Mouse (Mus musculus) MN1 (cell line): Measurements from ENCODE around the gene Ccdc113.

Experiments used
- DNase-seq: peaks from one replicate; pipeline ENCODE4 v3.0.0-alpha.2; 2016; ENCODE audit warnings: low spot score

Ccdc113 gene

GRCm38 (mm10) chr8:95533584-95534387 lies at the start of gene Ccdc113:
Gene Ccdc113, plus strand, starts transcription at chr8:95534085.
- peak; percentile 24 for DNase-seq

DNA sequence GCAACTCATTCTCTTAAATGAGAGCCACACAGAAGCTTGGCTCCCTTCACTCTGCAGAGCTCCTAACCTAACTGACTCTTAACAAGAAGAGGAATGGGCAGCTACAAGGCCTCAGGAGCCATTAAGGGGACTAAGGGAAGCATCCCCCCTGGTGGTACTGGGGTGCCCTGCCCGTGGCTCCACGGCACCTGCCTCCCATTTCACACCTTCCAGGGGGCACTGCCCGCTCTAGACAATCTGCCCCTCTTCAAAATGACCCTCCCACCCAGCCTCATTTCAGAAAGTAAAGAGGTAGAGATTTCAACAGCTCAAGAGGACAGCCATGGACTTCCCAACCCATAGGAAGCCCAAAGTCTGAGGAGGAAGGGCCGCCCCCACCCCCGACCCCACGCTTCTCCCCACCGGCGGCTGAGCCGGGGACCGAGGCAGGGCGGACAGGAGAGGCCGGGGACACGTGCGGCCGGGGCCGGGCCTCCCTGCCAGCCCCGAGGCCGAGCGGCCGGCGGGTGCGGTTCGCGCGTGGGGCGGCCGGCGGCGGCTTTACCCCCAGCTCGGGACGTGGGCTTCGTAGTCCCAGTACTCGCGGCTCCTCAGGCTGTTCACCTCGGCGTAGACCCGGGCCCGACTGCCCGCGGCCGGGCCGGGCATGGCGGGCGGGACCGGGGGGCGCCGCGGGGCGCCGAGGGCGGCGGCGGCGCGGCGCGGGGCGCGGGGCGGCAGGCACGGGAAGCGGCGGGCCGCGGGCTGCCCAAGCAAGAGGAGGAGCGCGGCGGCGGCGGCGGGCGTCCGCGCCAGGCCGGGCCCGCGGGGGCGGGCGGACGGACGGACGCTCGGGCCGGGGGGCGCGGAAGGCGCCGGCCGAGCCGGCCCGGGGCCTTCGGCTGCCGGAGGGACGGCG lies 45.8 kb upstream of the Ccdc113 start:
- DNase-seq: peak; percentile 44

- DNase-seq: peak; percentile 88
These were observed 45.1 kb upstream of the Ccdc113 start for GRCm38 (mm10) chr8:95488698-95489332.

DNA sequence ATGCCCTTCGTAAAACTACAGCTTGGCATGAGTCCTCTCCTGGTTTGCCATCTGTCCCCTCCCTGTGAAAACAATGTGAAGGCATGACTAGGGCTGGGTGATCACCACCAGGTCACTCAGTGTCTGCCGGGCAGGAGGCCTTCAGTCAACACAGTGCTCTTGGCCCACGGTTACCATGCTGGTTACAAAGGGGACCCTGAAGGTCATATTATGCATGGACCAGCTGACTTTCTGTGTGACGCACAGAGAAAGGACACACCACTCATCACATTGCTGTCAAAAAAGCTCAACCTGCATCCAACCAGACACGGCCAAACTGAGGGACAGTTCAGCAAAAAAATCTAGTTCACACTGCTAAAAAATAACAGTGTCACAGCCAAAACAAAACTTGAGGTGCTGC lies 43.9 kb upstream of the Ccdc113 start, which contains the start of gene Csnk2a2:
TSS of gene Csnk2a2 (minus strand) at position 34 of the 400 bp plus-strand sequence.
- DNase-seq: no peak

- no peak for DNase-seq
These were observed 41.8 kb upstream of the Ccdc113 start for GRCm38 (mm10) chr8:95492057-95492456.

- DNase-seq: no peak
These were observed 38.4 kb upstream of the Ccdc113 start for GRCm38 (mm10) chr8:95495444-95495843.

DNA sequence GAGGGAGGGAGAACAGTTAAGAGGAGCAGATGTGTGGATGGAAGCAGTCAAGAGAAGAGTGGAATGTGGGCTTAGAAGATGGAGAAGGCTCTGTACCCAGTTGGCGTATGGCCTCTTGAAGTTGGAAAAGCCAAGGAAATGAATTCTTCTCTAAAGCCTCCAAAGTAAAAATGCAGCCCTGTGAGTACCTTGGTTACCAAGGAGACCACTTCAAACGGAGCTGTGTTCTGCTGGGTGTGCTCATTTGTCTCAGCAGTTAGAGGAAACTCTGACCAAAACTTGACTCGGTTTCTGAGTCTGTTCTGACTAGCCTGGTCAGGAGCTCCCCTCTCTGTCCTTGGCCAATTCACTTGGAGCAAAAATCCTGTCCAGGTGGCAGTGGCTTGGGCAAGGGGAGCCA lies 37.5 kb upstream of the Ccdc113 start:
- no peak for DNase-seq

GRCm38 (mm10) chr8:95497821-95498220 lies 36.1 kb upstream of the Ccdc113 start:
- DNase-seq: no peak

DNA sequence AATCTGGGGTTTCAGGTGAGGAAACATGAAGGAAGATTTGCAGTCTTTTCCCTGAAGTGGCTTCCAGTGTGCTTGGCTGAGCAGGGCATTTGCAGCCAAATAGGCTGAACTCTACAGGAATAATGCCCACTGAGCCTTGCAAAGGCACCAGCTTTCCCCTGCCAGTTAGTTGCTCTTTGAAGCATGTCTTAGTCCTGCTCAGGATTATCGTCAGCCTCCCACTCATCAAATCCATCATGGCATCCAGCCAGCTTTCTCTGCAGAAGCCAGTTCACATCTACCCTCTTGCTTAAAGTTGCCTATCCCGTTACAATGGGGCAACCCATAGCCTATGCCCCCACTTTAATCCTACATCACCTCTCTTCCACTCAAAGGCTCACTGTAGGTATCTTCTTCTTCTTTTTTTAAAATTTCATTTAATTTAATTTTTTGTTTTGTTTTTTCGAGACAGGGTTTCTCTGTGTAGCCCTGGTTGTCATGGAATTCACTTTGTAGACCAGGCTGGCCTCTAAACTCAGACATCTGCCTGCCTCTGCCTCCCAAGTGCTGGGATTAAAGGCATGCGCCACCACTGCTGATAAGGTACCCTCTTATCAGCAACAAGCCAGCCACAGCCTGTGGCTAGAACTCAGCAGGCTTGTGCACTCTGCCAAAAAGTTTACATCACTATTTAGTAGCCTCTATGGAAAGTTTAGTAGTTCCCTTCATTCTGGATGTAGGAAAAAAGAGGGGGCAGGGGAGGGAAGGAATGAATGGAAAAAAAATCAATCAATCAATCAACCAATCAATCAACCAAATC lies 34.4 kb upstream of the Ccdc113 start:
- no peak for DNase-seq

- no peak for DNase-seq
These were observed 33.4 kb upstream of the Ccdc113 start for GRCm38 (mm10) chr8:95500436-95500835.

DNA sequence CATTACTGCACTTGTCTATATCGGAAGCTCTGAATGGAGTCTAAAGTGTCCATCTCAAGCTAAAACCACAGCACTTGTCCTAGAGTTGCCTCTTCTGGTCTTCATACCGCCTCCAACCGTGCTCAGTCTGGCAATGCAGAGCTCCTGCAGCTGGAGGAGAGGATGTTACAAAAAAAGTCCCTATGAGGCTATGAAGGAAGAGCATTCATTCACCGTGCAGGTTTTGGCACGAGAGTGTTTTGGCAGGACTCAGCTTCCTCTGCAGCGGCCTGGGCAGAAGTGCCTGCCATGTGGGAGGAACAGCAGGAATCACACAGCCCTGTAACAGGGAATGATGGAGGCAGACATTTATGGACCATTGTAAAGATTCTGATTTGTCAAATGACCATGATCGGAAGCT lies 31.5 kb upstream of the Ccdc113 start:
- no peak for DNase-seq

GRCm38 (mm10) chr8:95504835-95505234 lies 29.1 kb upstream of the Ccdc113 start:
- DNase-seq: no peak

GRCm38 (mm10) chr8:95505606-95506005 lies 28.3 kb upstream of the Ccdc113 start:
- DNase-seq: no peak

DNA sequence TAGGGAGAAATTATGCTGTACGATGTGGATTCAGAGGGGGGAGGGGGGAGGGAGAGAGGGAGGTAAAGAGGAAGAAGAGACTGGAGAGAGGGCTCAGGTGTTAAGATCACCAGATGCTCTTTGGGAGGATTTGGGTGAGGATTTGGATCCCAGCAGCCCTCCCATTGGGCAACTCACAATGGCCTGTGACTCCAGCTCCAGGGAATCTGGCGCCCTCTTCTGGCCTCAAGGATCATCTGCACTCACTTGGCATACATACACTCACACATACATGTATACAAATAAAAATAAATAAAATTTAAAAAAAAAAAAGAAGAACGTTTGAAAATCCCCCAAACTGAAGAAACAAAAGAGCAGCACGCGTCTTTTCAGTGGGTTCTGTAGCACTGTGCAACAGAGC lies 27.6 kb upstream of the Ccdc113 start:
- no peak for DNase-seq

GRCm38 (mm10) chr8:95512257-95512656 lies 21.6 kb upstream of the Ccdc113 start:
- DNase-seq: no peak

GRCm38 (mm10) chr8:95513219-95513618 lies 20.7 kb upstream of the Ccdc113 start:
- no peak for DNase-seq

DNA sequence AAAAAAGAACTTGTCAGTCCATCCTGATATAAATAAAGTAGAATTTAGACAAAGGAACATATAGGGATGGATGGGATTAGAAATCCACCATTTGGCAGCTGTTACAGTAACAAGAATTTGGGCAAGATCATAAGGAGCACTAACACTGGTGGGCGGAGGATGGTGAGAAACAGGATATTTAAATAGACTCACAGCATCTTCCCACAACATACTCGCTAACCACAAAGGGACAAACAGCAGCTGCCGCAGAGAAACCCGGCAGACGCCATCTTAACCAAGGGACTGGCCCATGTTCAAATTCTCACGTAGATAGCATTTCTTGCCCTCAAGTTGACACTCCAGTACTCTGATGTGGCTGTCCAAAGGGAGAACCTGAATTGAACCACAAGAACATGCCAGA lies 17.0 kb upstream of the Ccdc113 start:
- DNase-seq: no peak

GRCm38 (mm10) chr8:95523991-95524390 lies 9.9 kb upstream of the Ccdc113 start:
- DNase-seq: no peak

GRCm38 (mm10) chr8:95528194-95528593 lies 5.7 kb upstream of the Ccdc113 start:
- peak; percentile 18 for DNase-seq

DNA sequence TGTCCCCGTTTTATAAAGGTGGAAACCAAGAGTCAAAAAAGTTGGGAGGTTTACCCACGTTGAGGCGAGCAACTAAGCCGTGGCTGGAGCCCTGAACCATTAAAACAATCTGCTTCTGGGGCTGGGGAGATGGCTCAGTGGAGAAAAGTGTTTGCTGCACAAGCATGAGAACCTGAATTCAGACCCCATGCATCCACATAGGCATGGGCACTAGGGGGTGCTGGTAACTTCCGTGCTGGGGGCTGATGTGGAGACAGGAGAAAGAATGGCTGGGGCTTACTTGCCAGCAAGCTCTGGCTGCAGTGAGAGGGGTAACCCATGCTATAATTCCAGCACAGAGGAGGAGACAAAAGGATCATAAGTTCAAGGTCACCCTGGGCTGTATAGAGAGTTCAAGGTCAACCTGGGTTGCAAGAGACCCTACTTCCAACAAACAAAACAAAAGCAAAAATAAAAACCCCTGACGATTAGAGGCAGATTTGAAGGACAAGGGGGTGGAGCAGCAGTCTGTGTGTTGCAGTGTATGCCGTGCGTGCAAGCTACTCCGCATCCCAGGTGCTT lies 5.1 kb upstream of the Ccdc113 start:
- DNase-seq: no peak

DNA sequence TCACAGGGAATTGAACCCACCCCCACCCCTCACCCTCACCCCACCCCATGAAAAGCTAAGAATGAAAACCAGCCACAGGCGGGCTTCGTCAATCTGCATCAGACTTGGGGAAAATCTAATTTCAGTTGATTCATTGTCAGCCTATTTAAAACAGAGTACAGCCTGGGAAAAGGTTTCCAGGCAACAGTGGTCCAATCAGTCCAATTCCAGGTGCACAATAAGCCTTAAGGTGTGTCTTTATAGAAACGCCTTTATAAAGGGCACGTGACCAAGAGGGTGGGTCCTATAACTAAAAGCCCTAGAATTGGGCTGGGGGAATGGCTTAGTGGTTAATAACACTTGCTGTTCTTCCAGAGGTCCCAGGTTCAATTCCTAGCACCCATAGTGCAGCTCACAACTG lies 1.7 kb upstream of the Ccdc113 start:
- DNase-seq: no peak
